Mouse (Mus musculus): ENCODE results near the gene Tada2a. TPM values are rescaled to one million over a fixed set of nuclear protein-coding genes. Genes with fewer than 3 reads are reported as not detected.

Tada2a gene
- polyA plus RNA-seq, 1 experiment from 2014 or later: 40.2 TPM

- H3K9ac ChIP-seq (replicated peaks; ENCODE audit: low read depth, low read length): no peak overlapping the region
- no peak overlapping the region for H3K4me2 ChIP-seq (ENCODE audit: low read length)
- H3K9me3 ChIP-seq (ENCODE audit: control insufficient read depth, low read length): no peaks in the 10 kb centered on the region
- peaks cover 7% of the 10 kb centered on the region; the same call in 1 of the 2 replicates for H3K36me3 ChIP-seq (ENCODE audit: control insufficient read depth, insufficient read depth)
- H3K4me1 ChIP-seq (replicated peaks; ENCODE audit: control insufficient read depth, insufficient read depth, low read length): no peaks in the 10 kb centered on the region
- no peak for ATAC-seq
- no peaks in the 10 kb centered on the region for H3K27me3 ChIP-seq (replicated peaks; ENCODE audit: control insufficient read depth, insufficient read depth, low read length)
- no peak overlapping the region for H3K27ac ChIP-seq (ENCODE audit: low read length)
- WGBS: 91% methylated on average over 8 of the region's 8 CpGs
- H3K4me3 ChIP-seq (replicated peaks; ENCODE audit: low read length): no peak overlapping the region
Observed at GRCm38 (mm10) chr11:84090572-84090971, 38.8 kb downstream of the Tada2a start.

DNA sequence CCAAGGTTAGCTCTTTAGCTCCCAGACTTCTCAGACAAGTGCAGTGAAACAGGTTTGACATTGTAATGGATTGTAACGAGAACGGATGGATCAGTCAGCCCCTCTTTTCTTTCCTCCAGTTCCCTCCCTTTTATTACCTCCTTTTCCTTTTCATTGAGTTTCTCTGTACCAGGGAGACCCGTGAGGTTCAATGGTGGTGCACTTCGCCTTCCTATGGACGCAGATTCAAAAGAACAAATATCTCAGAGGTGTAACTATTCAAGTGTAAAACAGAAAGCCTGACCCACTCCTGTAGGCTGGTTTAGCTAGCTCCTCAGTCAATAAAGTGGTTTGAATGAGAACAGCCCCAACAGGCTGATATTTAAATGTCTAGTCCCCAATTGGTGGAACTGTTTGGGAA lies 47.5 kb downstream of the Tada2a start:
- Histone ChIP-seq H3K9me3 (ENCODE audit: control insufficient read depth, low read length) (no peaks in the 10 kb centered on the region), H3K9ac (replicated peaks; ENCODE audit: low read depth, low read length) (no peak overlapping the region), H3K4me3 (replicated peaks; ENCODE audit: low read length) (no peak overlapping the region), H3K27me3 (replicated peaks; ENCODE audit: control insufficient read depth, insufficient read depth, low read length) (no peaks in the 10 kb centered on the region), H3K27ac (ENCODE audit: low read length) (no peak overlapping the region), H3K4me2 (ENCODE audit: low read length) (no peak overlapping the region), H3K4me1 (replicated peaks; ENCODE audit: control insufficient read depth, insufficient read depth, low read length) (peaks cover 2% of the 10 kb centered on the region; the same call in 1 of the 2 replicates), H3K36me3 (ENCODE audit: control insufficient read depth, insufficient read depth) (peaks cover 17% of the 10 kb centered on the region)
- WGBS: 67% methylated on average over 5 of the region's 5 CpGs
- ATAC-seq: no peak

- Histone ChIP-seq H3K4me1 (replicated peaks; ENCODE audit: control insufficient read depth, insufficient read depth, low read length) (peaks cover 2% of the 10 kb centered on the region; the same call in 1 of the 2 replicates), H3K4me3 (replicated peaks; ENCODE audit: low read length) (no peak overlapping the region), H3K9me3 (ENCODE audit: control insufficient read depth, low read length) (no peaks in the 10 kb centered on the region), H3K27ac (ENCODE audit: low read length) (no peak overlapping the region), H3K9ac (replicated peaks; ENCODE audit: low read depth, low read length) (no peak overlapping the region), H3K27me3 (replicated peaks; ENCODE audit: control insufficient read depth, insufficient read depth, low read length) (no peaks in the 10 kb centered on the region), H3K4me2 (ENCODE audit: low read length) (no peak overlapping the region), H3K36me3 (ENCODE audit: control insufficient read depth, insufficient read depth) (peaks cover 15% of the 10 kb centered on the region)
- 91% methylated on average over 3 of the region's 3 CpGs for WGBS
- no peak for ATAC-seq
Observed at GRCm38 (mm10) chr11:84080327-84080726, 49.1 kb downstream of the Tada2a start.

DNA sequence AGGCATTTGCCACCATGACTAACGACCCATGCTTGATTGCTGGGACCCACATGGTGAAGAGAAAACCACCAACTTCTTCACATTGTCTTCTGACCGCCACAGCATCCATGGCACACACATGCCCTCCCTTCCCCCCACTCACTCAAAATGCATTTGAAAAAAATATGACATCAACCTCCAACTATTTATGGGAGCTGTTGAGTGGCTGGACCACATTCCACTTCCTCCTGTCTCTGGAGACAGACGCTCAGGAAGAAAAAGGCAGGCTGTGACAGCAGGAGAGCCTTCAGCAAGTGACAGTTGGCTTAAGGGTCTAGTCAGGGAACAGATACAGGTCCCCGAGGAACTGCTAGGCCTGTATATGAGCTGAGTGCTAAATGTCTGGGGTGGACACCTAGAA lies 49.5 kb downstream of the Tada2a start:
- no peak overlapping the region for H3K27ac ChIP-seq (ENCODE audit: low read length)
- H3K36me3 ChIP-seq (ENCODE audit: control insufficient read depth, insufficient read depth): peaks cover 15% of the 10 kb centered on the region
- H3K9ac ChIP-seq (replicated peaks; ENCODE audit: low read depth, low read length): no peak overlapping the region
- H3K27me3 ChIP-seq (replicated peaks; ENCODE audit: control insufficient read depth, insufficient read depth, low read length): no peaks in the 10 kb centered on the region
- WGBS: 81% methylated on average over 4 of the region's 4 CpGs
- peaks cover 2% of the 10 kb centered on the region; the same call in 1 of the 2 replicates for H3K4me1 ChIP-seq (replicated peaks; ENCODE audit: control insufficient read depth, insufficient read depth, low read length)
- H3K4me3 ChIP-seq (replicated peaks; ENCODE audit: low read length): no peak overlapping the region
- no peak overlapping the region for H3K4me2 ChIP-seq (ENCODE audit: low read length)
- H3K9me3 ChIP-seq (ENCODE audit: control insufficient read depth, low read length): no peaks in the 10 kb centered on the region
- no peak for ATAC-seq

GRCm38 (mm10) chr11:84079361-84079760 lies 50.0 kb downstream of the Tada2a start:
- WGBS: 96% methylated on average over 11 of the region's 11 CpGs

GRCm38 (mm10) chr11:84078601-84079000 lies 50.8 kb downstream of the Tada2a start:
- H3K4me2 ChIP-seq (ENCODE audit: low read length): no peak overlapping the region
- H3K27ac ChIP-seq (ENCODE audit: low read length): no peak overlapping the region
- no peak overlapping the region for H3K4me3 ChIP-seq (replicated peaks; ENCODE audit: low read length)
- no peaks in the 10 kb centered on the region for H3K27me3 ChIP-seq (replicated peaks; ENCODE audit: control insufficient read depth, insufficient read depth, low read length)
- H3K4me1 ChIP-seq (replicated peaks; ENCODE audit: control insufficient read depth, insufficient read depth, low read length): peaks cover 2% of the 10 kb centered on the region; the same call in 1 of the 2 replicates
- no peak overlapping the region for H3K9ac ChIP-seq (replicated peaks; ENCODE audit: low read depth, low read length)
- no peaks in the 10 kb centered on the region for H3K9me3 ChIP-seq (ENCODE audit: control insufficient read depth, low read length)
- no peak for ATAC-seq
- H3K36me3 ChIP-seq (ENCODE audit: control insufficient read depth, insufficient read depth): peaks cover 15% of the 10 kb centered on the region
- 68% methylated on average over 9 of the region's 9 CpGs for WGBS

More at GRCm38 (mm10) chr11:84079361-84079760, 50.0 kb downstream of the Tada2a start:
- Histone ChIP-seq H3K9me3 (ENCODE audit: control insufficient read depth, low read length) (no peaks in the 10 kb centered on the region), H3K4me1 (replicated peaks; ENCODE audit: control insufficient read depth, insufficient read depth, low read length) (peaks cover 2% of the 10 kb centered on the region; the same call in 1 of the 2 replicates), H3K4me3 (replicated peaks; ENCODE audit: low read length) (no peak overlapping the region), H3K9ac (replicated peaks; ENCODE audit: low read depth, low read length) (no peak overlapping the region), H3K4me2 (ENCODE audit: low read length) (no peak overlapping the region), H3K27me3 (replicated peaks; ENCODE audit: control insufficient read depth, insufficient read depth, low read length) (no peaks in the 10 kb centered on the region), H3K27ac (ENCODE audit: low read length) (no peak overlapping the region), H3K36me3 (ENCODE audit: control insufficient read depth, insufficient read depth) (peaks cover 15% of the 10 kb centered on the region)
- ATAC-seq: no peak

DNA sequence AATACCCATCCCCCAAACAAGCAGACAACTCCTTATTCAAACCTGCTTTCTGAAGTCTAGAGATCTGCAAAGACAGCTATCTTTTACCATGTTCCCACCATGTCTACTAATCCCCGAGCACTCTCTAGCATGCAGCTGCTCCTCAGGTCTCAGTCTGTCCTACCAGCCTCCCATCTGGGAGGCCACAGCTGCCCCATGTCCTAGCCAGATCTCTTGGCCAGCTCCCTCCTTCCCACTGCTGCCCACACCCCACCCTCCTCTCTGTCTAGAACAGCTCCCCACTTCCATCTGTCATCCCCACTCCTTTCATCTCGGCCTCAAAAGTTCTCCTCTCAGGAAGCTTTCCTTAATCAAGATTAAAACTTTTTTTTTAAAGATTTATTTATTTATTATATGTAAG lies 52.4 kb downstream of the Tada2a start:
- Histone ChIP-seq H3K36me3 (ENCODE audit: control insufficient read depth, insufficient read depth) (peaks cover 6% of the 10 kb centered on the region), H3K4me3 (replicated peaks; ENCODE audit: low read length) (no peak overlapping the region), H3K4me1 (replicated peaks; ENCODE audit: control insufficient read depth, insufficient read depth, low read length) (peaks cover 5% of the 10 kb centered on the region; the same call in 1 of the 2 replicates), H3K27me3 (replicated peaks; ENCODE audit: control insufficient read depth, insufficient read depth, low read length) (no peaks in the 10 kb centered on the region), H3K4me2 (ENCODE audit: low read length) (no peak overlapping the region), H3K9me3 (ENCODE audit: control insufficient read depth, low read length) (no peaks in the 10 kb centered on the region), H3K9ac (replicated peaks; ENCODE audit: low read depth, low read length) (no peak overlapping the region), H3K27ac (ENCODE audit: low read length) (no peak overlapping the region)
- no peak for ATAC-seq
- 69% methylated on average over 2 of the region's 2 CpGs for WGBS

DNA sequence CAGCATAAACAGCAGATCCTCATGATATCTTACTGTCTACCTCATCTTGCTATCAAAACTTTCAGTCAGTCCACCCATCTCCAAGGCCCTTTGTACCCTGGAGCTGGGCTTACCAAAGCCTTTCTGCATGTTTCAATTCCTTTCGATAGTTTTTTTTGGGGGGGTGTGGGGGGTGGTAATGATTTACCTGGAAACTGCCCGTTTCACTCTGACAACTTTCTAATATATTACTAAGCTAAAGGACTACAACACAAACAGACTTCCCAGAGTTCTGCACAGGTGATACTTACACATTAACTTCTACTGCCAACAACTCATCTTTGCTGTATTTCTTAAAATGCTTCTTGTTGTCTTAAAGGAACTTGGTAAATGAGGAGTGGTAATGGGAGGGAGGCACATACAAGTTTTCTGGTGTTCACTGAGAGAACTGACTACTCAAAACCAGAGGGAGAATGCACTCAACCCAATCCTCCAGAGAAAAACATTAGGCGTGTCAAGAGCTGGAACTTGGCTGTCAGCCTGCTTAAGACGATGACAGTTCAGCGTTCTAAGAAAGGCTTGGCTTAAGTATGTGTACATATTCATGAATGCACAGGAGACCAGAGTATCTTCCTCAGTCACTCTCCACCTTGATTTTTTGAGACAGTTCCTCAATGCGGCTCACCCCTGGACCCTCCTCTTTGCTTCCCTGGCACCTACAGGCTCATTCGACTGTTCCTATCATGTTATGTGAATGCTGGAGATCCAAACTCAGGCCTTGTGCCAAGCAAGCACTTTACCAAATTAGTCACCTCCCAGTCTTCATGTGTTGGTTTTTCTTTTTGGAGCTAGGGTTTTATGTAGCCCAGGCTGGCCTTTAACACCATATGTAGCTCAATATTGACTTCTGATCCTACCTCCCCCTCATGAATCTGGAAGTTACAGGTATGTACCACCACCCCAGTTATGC lies 55.3 kb downstream of the Tada2a start:
- Histone ChIP-seq H3K4me1 (replicated peaks; ENCODE audit: control insufficient read depth, insufficient read depth, low read length) (peaks cover 5% of the 10 kb centered on the region; the same call in 1 of the 2 replicates), H3K4me2 (ENCODE audit: low read length) (no peak overlapping the region), H3K27me3 (replicated peaks; ENCODE audit: control insufficient read depth, insufficient read depth, low read length) (0 out of 2 replicates have a peak, but pooled peaks cover 4% of the 10 kb centered on the region), H3K27ac (ENCODE audit: low read length) (no peak overlapping the region), H3K9ac (replicated peaks; ENCODE audit: low read depth, low read length) (no peak overlapping the region), H3K36me3 (ENCODE audit: control insufficient read depth, insufficient read depth) (peaks cover 5% of the 10 kb centered on the region), H3K4me3 (replicated peaks; ENCODE audit: low read length) (no peak overlapping the region), H3K9me3 (ENCODE audit: control insufficient read depth, low read length) (no peaks in the 10 kb centered on the region)
- ATAC-seq: no peak
- WGBS: 59% methylated on average over 7 of the region's 7 CpGs

DNA sequence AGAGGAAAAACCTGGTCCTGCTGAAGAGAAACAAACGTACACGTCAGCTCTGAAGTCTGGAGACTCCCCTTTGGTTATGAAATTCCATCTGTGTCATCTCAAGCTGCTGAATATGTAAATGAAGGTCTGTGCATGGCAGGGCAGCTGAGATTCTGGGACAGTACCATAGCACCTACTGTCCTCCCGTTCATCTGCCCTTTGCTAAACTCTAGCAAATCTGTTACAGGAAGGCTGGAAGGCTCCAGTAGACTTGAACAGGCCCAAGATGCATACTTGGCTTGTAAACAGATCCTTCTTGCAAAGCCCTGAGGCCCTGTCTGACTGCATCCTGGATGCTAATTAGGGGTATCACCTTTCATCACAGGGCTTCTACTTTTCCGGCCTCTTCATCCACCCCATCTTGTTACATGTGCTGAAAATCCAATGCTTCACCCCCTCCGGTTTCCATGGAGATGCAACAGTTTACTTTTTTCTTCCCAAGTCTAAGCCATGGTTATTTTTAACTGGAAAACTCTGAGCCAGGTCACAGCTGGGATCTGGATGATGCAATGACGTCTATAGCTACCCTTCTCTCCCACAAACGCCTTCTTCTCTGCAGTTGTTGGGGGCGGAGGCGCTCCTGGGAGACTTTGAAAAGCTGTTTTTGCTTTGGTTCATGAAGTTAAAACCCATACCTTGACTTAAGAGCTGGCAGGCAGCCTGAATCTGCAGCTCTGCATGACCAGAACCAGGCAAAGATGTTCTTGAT lies 56.3 kb downstream of the Tada2a start:
- Histone ChIP-seq H3K4me1 (replicated peaks; ENCODE audit: control insufficient read depth, insufficient read depth, low read length) (peaks cover 5% of the 10 kb centered on the region; the same call in 1 of the 2 replicates), H3K9ac (replicated peaks; ENCODE audit: low read depth, low read length) (no peak overlapping the region), H3K27me3 (replicated peaks; ENCODE audit: control insufficient read depth, insufficient read depth, low read length) (0 out of 2 replicates have a peak, but pooled peaks cover 4% of the 10 kb centered on the region), H3K4me3 (replicated peaks; ENCODE audit: low read length) (no peak overlapping the region), H3K36me3 (ENCODE audit: control insufficient read depth, insufficient read depth) (no peaks in the 10 kb centered on the region), H3K9me3 (ENCODE audit: control insufficient read depth, low read length) (no peaks in the 10 kb centered on the region), H3K27ac (ENCODE audit: low read length) (no peak overlapping the region), H3K4me2 (ENCODE audit: low read length) (no peak overlapping the region)
- 48% methylated on average over 9 of the region's 9 CpGs for WGBS
- no peak for ATAC-seq
